Mouse (Mus musculus) E14TG2a.4 (cell line): Measurements from ENCODE around the gene Insl6.

Experiments
- H3K27me3 ChIP-seq: 2 replicates; pipeline ENCODE4 v1.6.1; 2014; ENCODE audit warnings: low read length, control low read depth; ENCODE audit not compliant: insufficient read depth
- H3K36me3 ChIP-seq: 2 replicates; pipeline ENCODE4 v1.6.1; 2014; ENCODE audit warnings: low read length, control low read depth; ENCODE audit not compliant: insufficient read depth
- H3K4me1 ChIP-seq: replicated peaks from 2 replicates; pipeline ENCODE4 v1.6.1; 2014; ENCODE audit warnings: low read depth, low read length, control low read depth
- H3K4me3 ChIP-seq: replicated peaks from 2 replicates; pipeline ENCODE4 v1.5.1; 2014; ENCODE audit warnings: mild to moderate bottlenecking, low read length
- H3K9me3 ChIP-seq: 2 replicates; pipeline ENCODE4 v1.6.1; 2014; ENCODE audit warnings: low read length, control low read depth
- CTCF ChIP-seq: conservative IDR thresholded peaks from 2 replicates; pipeline ENCODE4 v1.5.1; 2014; ENCODE audit warnings: low read length
- NANOG ChIP-seq: IDR thresholded peaks from 2 replicates; pipeline ENCODE4 v1.6.1; 2014; ENCODE audit warnings: borderline replicate concordance, low read length, mixed read lengths
- POU5F1 ChIP-seq: IDR thresholded peaks from 2 replicates; pipeline ENCODE4 v1.6.1; 2014; ENCODE audit warnings: low read length, borderline replicate concordance

Gene Insl6

GRCm38 (mm10) chr19:29336624-29337023, 11.5 kb upstream of the Insl6 start:
- Histone ChIP-seq H3K36me3 (no peaks in the 10 kb centered on the region), H3K4me3 (no peak overlapping the region), H3K4me1 (peaks cover 16% of the 10 kb centered on the region), H3K9me3 (no peaks in the 10 kb centered on the region), H3K27me3 (peaks cover 10% of the 10 kb centered on the region)
- no peak for TF ChIP-seq NANOG
- no peak for TF ChIP-seq POU5F1
- TF ChIP-seq CTCF, result no peak

- H3K36me3 ChIP-seq, result no peaks in the 10 kb centered on the region
- peaks cover 8% of the 10 kb centered on the region for H3K27me3 ChIP-seq
- H3K4me3 ChIP-seq, result peak within 1 kb of the TSS; percentile 72
- H3K4me1 ChIP-seq, result peaks cover 16% of the 10 kb centered on the region
- H3K9me3 ChIP-seq, result no peaks in the 10 kb centered on the region
- no peak for TF ChIP-seq NANOG
- TF ChIP-seq CTCF, result no peak
- no peak for TF ChIP-seq POU5F1
These were observed 9.1 kb upstream of the Insl6 start, which contains the start of gene Rln1 for GRCm38 (mm10) chr19:29334068-29334745. TSS of gene Rln1 (minus strand) at chr19:29334670.

GRCm38 (mm10) chr19:29326822-29327552, 1.8 kb upstream of the Insl6 start:
- H3K27me3 ChIP-seq, result 0 out of 2 replicates have a peak, but pooled peaks cover 7% of the 10 kb centered on the region
- no peaks in the 10 kb centered on the region for H3K36me3 ChIP-seq
- H3K4me1 ChIP-seq, result peaks cover 10% of the 10 kb centered on the region
- H3K9me3 ChIP-seq, result no peaks in the 10 kb centered on the region
- H3K4me3 ChIP-seq, result no peak overlapping the region
- TF ChIP-seq POU5F1 (no peak), CTCF (no peak; the same call in 1 of the 2 replicates), NANOG (no peak)

GRCm38 (mm10) chr19:29326396-29326795, 1.2 kb upstream of the Insl6 start:
- Histone ChIP-seq H3K9me3 (no peaks in the 10 kb centered on the region), H3K4me3 (no peak overlapping the region), H3K27me3 (0 out of 2 replicates have a peak, but pooled peaks cover 7% of the 10 kb centered on the region), H3K36me3 (no peaks in the 10 kb centered on the region), H3K4me1 (peaks cover 10% of the 10 kb centered on the region)
- no peak for TF ChIP-seq NANOG

- TF ChIP-seq CTCF (no peak), POU5F1 (no peak), NANOG (no peak)
- no peaks in the 10 kb centered on the region for H3K36me3 ChIP-seq
- peaks cover 10% of the 10 kb centered on the region for H3K4me1 ChIP-seq
- H3K27me3 ChIP-seq, result 0 out of 2 replicates have a peak, but pooled peaks cover 7% of the 10 kb centered on the region
- no peak overlapping the region for H3K4me3 ChIP-seq
- H3K9me3 ChIP-seq, result no peaks in the 10 kb centered on the region
These were observed 660 bp upstream of the Insl6 start for GRCm38 (mm10) chr19:29325852-29326180.

GRCm38 (mm10) chr19:29323416-29324049, 1.6 kb downstream of the Insl6 start:
- 0 out of 2 replicates have a peak, but pooled peaks cover 7% of the 10 kb centered on the region for H3K27me3 ChIP-seq
- H3K9me3 ChIP-seq, result no peaks in the 10 kb centered on the region
- H3K4me1 ChIP-seq, result peaks cover 10% of the 10 kb centered on the region
- TF ChIP-seq CTCF (no peak), NANOG (no peak), POU5F1 (no peak)
- H3K4me3 ChIP-seq, result no peak overlapping the region
- H3K36me3 ChIP-seq, result no peaks in the 10 kb centered on the region

- Histone ChIP-seq H3K4me3 (no peak overlapping the region), H3K9me3 (no peaks in the 10 kb centered on the region), H3K36me3 (no peaks in the 10 kb centered on the region), H3K4me1 (no peaks in the 10 kb centered on the region), H3K27me3 (no peaks in the 10 kb centered on the region)
- no peak for TF ChIP-seq POU5F1
- TF ChIP-seq NANOG, result no peak
- no peak for TF ChIP-seq CTCF
These were observed 12.5 kb downstream of the Insl6 start for GRCm38 (mm10) chr19:29312661-29313060.

GRCm38 (mm10) chr19:29311791-29312190, 13.4 kb downstream of the Insl6 start:
- Histone ChIP-seq H3K4me3 (no peak overlapping the region), H3K36me3 (no peaks in the 10 kb centered on the region), H3K9me3 (no peaks in the 10 kb centered on the region), H3K27me3 (no peaks in the 10 kb centered on the region), H3K4me1 (no peaks in the 10 kb centered on the region)
- TF ChIP-seq POU5F1, result no peak
- TF ChIP-seq CTCF, result no peak
- TF ChIP-seq NANOG, result no peak
